ENCODE assay signal across 1 mouse cellular context in genomic region chr10:80663485-80664196, GRCm38 (mm10).
TF ChIP-seq lines count a peak whose summit lies in the region.

No protein-coding gene starts in this region.

TF ChIP-seq in MEL, 35 proteins besides CTCF, POLR2A, EP300 and RAD21 (continued from another document):
- TF ChIP-seq TCF12 (IDR thresholded peaks at IDR 0.05; ENCODE audit: low read depth, low read length) (no peak), TAL1 (IDR thresholded peaks at IDR 0.05; ENCODE audit: low read length) (peak; percentile 33), MYC (IDR thresholded peaks at IDR 0.05; ENCODE audit: low read depth, low read length) (peak; percentile 63; the same call in 1 of the 2 replicates), MAX (IDR thresholded peaks at IDR 0.05; ENCODE audit: low read length) (no peak), ELF1 (IDR thresholded peaks at IDR 0.05; ENCODE audit: low read depth, low read length) (no peak), USF1 (IDR thresholded peaks at IDR 0.05; ENCODE audit: low read depth, low read length) (peak; percentile 54; the same call in 1 of the 2 replicates), GATA1 (IDR thresholded peaks at IDR 0.05; ENCODE audit: low read depth, low read length) (no peak), BHLHE40 (IDR thresholded peaks at IDR 0.05; ENCODE audit: borderline replicate concordance, low read depth, low read length) (peak; percentile 71; the same call in 1 of the 2 replicates), UBTF (IDR thresholded peaks at IDR 0.05; ENCODE audit: borderline replicate concordance, insufficient read depth, low read depth, low read length) (no peak), HCFC1 (IDR thresholded peaks at IDR 0.05; ENCODE audit: low read depth, low read length) (no peak), KAT2A (conservative IDR thresholded peaks at IDR 0.05; ENCODE audit: low read depth, low read length) (no peak), POLR2AphosphoS2 (IDR thresholded peaks at IDR 0.05; ENCODE audit: low read length) (no peak)
